Mouse (Mus musculus) embryonic facial prominence, embryonic 15.5 days (tissue): Measurements from ENCODE around the gene Nfatc2. TPM values are rescaled to one million over a fixed set of nuclear protein-coding genes. Genes with fewer than 3 reads are reported as not detected.

Source experiments
- ATAC-seq: fragments of 200-750 bp; cut with Nextera tagmentation; 2 replicates; pipeline ENCODE4 v1.8.0; 2017; ENCODE audit warnings: low read depth, moderate TSS enrichment; ENCODE audit not compliant: insufficient number of reproducible peaks, low FRiP score, low TSS enrichment
- H3K27ac ChIP-seq: fragments of 300-500 bp; sonication (generic); replicated peaks from 2 replicates; pipeline ENCODE4 v1.5.1; 2015; ENCODE audit warnings: mild to moderate bottlenecking, inconsistent platforms
- H3K27me3 ChIP-seq: fragments of 300-500 bp; sonication (generic); 2 replicates; pipeline ENCODE4 v1.6.1; 2015; ENCODE audit warnings: inconsistent platforms
- H3K36me3 ChIP-seq: fragments of 300-500 bp; sonication (generic); 2 replicates; pipeline ENCODE4 v1.6.1; 2015; ENCODE audit warnings: mild to moderate bottlenecking, inconsistent platforms
- H3K4me1 ChIP-seq: fragments of 300-500 bp; sonication (generic); 2 replicates; pipeline ENCODE4 v1.6.1; 2015; ENCODE audit warnings: inconsistent platforms
- H3K4me2 ChIP-seq: fragments of 300-500 bp; sonication (generic); replicated peaks from 2 replicates; pipeline ENCODE4 v1.6.1; 2015; ENCODE audit warnings: mild to moderate bottlenecking, inconsistent platforms
- H3K4me3 ChIP-seq: fragments of 300-500 bp; sonication (generic); replicated peaks from 2 replicates; pipeline ENCODE4 v1.5.1; 2015; ENCODE audit warnings: mild to moderate bottlenecking, inconsistent platforms
- H3K9ac ChIP-seq: fragments of 300-500 bp; sonication (generic); 2 replicates; pipeline ENCODE4 v1.6.1; 2015; ENCODE audit warnings: inconsistent platforms
- H3K9me3 ChIP-seq: fragments of 300-500 bp; sonication (generic); replicated peaks from 2 replicates; pipeline ENCODE4 v1.6.1; 2016; ENCODE audit warnings: inconsistent platforms
- WGBS: fragments of 180-500 bp; shearing (Covaris S2); methylation state at CpG from one replicate; pipeline ENCODE4 v1.1.7; 2015; 5-methylcytosine and 5-hydroxymethylcytosine counted together
- polyA plus RNA-seq: library from polyadenylated mRNA; unstranded; fragments of >200 nt; fragmentation: Nextera tagmentation; extraction: Ambion mirVana; gene quantifications from 2 replicates; pipeline ENCODE4 v1.2.1, GENCODE M21; 2015

Nfatc2 gene
- polyA plus RNA-seq, 1 experiment from 2014 or later, result 5.8 TPM

DNA sequence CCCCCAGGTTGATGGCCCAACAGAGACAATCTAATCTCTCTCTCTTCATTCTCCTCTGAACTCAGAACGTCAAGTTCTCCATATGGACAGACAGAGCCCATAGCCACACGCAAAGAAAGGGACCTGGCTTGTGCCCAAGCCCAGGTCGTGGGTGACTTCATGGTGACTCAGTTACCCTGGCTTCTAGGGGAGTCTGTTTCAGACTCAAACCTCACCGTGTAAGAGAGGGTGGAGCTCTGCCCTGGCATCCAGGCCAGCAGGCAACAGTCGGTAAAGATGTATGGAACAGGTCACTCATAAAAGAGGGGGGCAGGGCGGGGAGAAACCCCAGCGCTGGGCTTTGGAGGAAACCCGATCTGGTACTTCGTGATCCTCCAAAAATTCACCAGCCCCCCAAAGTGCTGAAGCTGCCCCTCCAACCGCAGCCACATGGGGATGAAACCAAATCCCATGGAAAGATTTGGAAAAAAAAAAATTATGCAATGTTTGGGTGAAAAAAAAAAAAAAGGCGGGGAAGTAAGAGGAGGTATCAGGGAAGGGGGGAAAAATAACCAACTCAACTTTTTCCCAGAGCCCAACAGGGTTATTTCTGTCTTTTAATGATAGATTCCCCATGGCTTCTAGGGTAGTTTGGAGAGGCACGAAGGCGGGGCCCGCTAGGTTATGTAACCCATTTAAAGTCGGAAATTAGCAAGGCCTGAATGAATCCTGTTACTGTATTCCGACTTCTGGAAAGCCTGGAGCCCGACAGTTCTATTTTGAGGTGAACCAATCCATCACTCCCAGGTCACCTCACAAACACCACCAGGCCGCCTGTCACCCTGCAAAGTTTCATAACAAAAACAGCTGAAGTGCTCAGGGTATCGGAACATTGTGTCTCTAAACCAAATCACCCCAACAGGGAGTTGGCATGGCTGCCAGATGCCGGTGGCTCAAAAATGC, 26.6 kb upstream of the Nfatc2 start:
- no peaks in the 10 kb centered on the region for H3K27me3 ChIP-seq
- H3K27ac ChIP-seq, result peak overlapping the region; percentile 65
- no peak overlapping the region for H3K4me2 ChIP-seq
- H3K9me3 ChIP-seq, result no peaks in the 10 kb centered on the region
- no peak for ATAC-seq
- WGBS, result 39% methylated on average over 20 of the region's 20 CpGs
- H3K4me1 ChIP-seq, result peaks cover 33% of the 10 kb centered on the region
- no peak overlapping the region for H3K9ac ChIP-seq
- H3K36me3 ChIP-seq, result 0 out of 2 replicates have a peak, but pooled peaks cover 6% of the 10 kb centered on the region
- no peak overlapping the region for H3K4me3 ChIP-seq

DNA sequence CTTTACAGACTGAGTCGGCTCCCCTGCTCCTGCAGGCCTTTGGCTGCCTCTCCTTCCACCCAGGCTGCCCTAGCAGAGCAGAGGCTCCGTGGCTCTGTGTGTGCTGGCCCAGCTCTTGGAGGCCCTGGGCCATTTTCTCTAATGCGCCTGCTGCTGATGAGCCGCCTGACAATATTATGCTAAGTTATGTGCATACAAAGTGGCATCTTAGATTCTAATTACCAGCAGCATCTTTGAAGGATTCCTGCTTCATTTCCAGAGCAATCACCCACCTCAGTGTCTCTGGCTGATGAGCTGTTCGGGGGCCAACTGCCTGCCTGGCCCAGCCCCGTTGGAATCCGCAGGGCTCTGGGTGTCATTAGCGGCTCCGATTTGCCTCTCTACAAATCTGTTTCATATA, 24.9 kb upstream of the Nfatc2 start:
- peaks cover 33% of the 10 kb centered on the region for H3K4me1 ChIP-seq
- H3K27ac ChIP-seq, result peak overlapping the region; percentile 69; the same call in 1 of the 2 replicates
- no peaks in the 10 kb centered on the region for H3K9me3 ChIP-seq
- no peaks in the 10 kb centered on the region for H3K36me3 ChIP-seq
- 30% methylated on average over 9 of the region's 9 CpGs for WGBS
- no peaks in the 10 kb centered on the region for H3K27me3 ChIP-seq
- ATAC-seq, result no peak
- no peak overlapping the region for H3K9ac ChIP-seq
- no peak overlapping the region for H3K4me3 ChIP-seq
- H3K4me2 ChIP-seq, result no peak overlapping the region

DNA sequence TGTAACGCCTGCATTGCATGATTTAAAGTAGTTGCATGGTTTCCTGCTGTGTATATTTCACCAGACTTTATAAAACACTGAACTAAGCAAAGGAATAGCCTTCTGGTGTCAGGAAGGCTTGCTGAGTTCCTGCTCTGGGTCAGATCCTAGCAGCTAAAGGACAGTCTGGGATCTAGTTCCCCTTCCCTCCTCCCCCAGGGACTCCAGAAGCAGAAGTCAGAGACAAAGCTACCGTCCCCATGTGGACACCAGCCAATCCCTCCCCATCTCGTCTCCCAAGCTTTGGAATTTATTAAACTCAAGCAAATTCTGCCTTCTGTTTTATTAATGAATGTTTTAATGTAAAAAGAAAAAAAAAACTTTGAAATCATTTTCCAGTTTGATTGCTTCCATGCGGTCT, 23.6 kb upstream of the Nfatc2 start:
- Histone ChIP-seq H3K9ac (no peak overlapping the region), H3K36me3 (no peaks in the 10 kb centered on the region), H3K27me3 (no peaks in the 10 kb centered on the region), H3K4me1 (peaks cover 33% of the 10 kb centered on the region), H3K27ac (no peak overlapping the region), H3K4me2 (no peak overlapping the region), H3K4me3 (no peak overlapping the region), H3K9me3 (no peaks in the 10 kb centered on the region)
- WGBS, result 57% methylated on average over 4 of the region's 4 CpGs
- ATAC-seq, result no peak

DNA sequence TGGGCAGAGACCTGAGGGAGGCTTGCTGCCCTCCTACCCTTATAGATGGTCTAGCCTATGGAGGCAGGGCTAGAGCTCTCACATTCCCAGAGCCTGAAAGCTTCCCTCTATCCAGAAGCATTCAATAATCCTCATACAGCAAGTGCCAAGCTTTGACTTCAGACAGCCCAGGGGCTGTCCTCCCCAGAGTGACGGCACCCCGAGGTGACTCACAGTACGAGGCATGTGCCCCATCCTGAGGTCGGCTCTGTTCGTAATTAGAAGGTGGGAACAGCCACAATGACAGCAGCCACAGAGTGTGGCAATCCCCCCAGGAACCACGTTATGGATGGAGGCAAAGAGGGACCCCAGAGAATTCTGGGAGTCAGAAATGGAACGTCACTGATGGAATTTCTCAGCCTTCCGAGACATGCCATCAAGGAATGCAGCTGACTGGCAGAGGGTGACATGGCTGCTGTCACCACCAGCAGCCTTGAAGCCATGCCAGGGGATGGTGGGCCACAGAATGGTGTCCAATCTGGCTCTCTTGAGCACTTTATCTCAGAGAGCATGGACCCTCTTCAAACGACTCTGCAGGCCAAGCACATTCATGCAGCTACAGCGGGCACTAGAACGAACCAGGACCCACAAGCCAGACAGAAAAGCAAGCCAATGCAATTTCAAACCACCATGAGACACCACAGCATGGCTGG, 19.8 kb upstream of the Nfatc2 start:
- H3K4me1 ChIP-seq, result peaks cover 34% of the 10 kb centered on the region
- H3K9me3 ChIP-seq, result no peaks in the 10 kb centered on the region
- H3K9ac ChIP-seq, result no peak overlapping the region
- no peak overlapping the region for H3K27ac ChIP-seq
- no peak for ATAC-seq
- no peak overlapping the region for H3K4me2 ChIP-seq
- H3K36me3 ChIP-seq, result no peaks in the 10 kb centered on the region
- WGBS, result 58% methylated on average over 11 of the region's 11 CpGs
- no peak overlapping the region for H3K4me3 ChIP-seq
- no peaks in the 10 kb centered on the region for H3K27me3 ChIP-seq

DNA sequence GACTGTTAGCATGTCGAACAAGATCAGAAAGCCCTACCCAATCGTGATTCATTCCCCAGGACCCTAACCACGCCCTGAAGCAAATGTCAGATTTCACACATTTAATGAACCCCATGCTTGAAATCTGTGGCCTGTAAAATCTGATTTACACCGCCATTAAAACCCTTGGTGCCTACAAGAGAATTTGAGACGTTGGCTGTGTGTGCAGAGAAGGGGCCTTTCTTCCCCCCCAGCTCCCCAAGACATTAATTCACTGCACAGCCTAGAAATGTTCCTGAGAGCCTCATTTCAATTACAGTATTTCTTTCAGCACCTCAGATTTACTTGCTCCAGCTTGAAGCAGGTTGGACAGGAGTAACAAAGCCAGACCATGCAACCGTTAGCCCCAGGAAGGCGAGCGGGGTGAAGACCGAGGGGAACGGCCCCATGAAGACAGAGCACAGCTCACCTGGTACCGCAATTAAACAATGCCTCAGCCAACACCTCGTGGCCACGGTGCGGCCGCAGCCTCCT, 16.8 kb upstream of the Nfatc2 start:
- H3K4me1 ChIP-seq, result peaks cover 43% of the 10 kb centered on the region
- no peak overlapping the region for H3K4me2 ChIP-seq
- H3K9ac ChIP-seq, result no peak overlapping the region
- no peaks in the 10 kb centered on the region for H3K9me3 ChIP-seq
- H3K36me3 ChIP-seq, result no peaks in the 10 kb centered on the region
- ATAC-seq, result no peak
- H3K27me3 ChIP-seq, result no peaks in the 10 kb centered on the region
- H3K27ac ChIP-seq, result no peak overlapping the region
- H3K4me3 ChIP-seq, result no peak overlapping the region
- 55% methylated on average over 15 of the region's 15 CpGs for WGBS

DNA sequence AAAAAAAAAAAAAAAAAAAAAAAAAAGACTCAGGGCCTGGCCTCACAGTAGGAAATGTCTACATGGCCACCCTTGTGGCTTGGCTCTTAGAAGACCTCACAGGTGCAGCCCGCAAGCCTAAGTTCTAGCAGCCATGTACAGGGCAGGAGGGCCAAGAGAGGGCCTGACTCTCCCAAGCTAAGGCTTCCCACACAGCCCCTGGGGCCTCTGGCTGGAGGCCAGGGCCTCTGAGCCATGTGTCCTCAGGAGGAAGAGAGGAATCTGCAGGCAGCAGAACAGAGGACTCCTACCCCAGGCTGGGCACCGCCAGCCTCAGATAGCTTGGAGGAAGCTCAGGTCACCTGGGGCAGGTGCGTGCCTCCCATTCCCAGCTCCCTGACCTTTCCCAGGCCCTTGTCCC, 13.7 kb upstream of the Nfatc2 start:
- Histone ChIP-seq H3K4me2 (no peak overlapping the region), H3K27ac (0 out of 2 replicates have a peak overlapping the region, but pooled peaks have one; percentile 12), H3K9ac (no peak overlapping the region), H3K4me3 (no peak overlapping the region), H3K27me3 (no peaks in the 10 kb centered on the region), H3K9me3 (no peaks in the 10 kb centered on the region), H3K4me1 (peaks cover 54% of the 10 kb centered on the region), H3K36me3 (no peaks in the 10 kb centered on the region)
- ATAC-seq, result no peak
- WGBS, result 71% methylated on average over 3 of the region's 3 CpGs

DNA sequence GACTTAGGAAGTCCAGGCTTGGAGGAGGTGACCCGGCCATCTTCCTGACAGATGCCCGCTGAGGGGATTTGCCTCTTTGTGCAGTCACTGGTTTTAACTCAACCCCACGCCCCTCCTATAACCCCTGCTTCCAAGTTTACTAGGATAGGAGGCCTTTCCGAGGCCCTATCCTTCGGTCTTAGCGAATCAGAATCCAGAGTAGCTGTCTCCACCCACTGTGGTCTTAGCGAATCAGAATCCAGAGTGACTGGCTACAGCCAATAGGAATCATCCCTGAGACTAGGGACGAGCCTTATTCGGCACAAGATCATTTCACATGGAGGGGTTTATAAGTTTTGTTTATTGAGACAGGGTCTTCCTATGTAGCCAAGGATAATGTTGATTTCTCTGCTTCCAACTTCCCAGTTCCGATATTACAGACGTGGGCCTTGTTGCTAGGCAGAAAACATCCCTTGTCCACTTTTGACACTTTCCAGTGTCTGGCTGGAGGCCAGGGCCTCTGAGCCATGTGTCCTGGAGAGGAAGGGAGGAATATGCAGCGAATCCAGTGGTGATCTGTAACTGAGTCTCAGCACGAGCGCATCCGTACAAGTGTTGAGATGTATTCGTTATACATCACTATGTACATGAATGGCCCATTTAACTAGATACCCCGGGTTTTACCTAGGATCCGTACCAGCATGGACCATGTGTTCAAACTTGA, 12.9 kb upstream of the Nfatc2 start:
- peaks cover 55% of the 10 kb centered on the region for H3K4me1 ChIP-seq
- H3K9ac ChIP-seq, result no peak overlapping the region
- WGBS, result 77% methylated on average over 18 of the region's 18 CpGs
- no peak overlapping the region for H3K4me3 ChIP-seq
- H3K4me2 ChIP-seq, result no peak overlapping the region
- no peaks in the 10 kb centered on the region for H3K36me3 ChIP-seq
- no peaks in the 10 kb centered on the region for H3K27me3 ChIP-seq
- no peak for ATAC-seq
- peak overlapping the region; percentile 75 for H3K27ac ChIP-seq
- H3K9me3 ChIP-seq, result no peaks in the 10 kb centered on the region

DNA sequence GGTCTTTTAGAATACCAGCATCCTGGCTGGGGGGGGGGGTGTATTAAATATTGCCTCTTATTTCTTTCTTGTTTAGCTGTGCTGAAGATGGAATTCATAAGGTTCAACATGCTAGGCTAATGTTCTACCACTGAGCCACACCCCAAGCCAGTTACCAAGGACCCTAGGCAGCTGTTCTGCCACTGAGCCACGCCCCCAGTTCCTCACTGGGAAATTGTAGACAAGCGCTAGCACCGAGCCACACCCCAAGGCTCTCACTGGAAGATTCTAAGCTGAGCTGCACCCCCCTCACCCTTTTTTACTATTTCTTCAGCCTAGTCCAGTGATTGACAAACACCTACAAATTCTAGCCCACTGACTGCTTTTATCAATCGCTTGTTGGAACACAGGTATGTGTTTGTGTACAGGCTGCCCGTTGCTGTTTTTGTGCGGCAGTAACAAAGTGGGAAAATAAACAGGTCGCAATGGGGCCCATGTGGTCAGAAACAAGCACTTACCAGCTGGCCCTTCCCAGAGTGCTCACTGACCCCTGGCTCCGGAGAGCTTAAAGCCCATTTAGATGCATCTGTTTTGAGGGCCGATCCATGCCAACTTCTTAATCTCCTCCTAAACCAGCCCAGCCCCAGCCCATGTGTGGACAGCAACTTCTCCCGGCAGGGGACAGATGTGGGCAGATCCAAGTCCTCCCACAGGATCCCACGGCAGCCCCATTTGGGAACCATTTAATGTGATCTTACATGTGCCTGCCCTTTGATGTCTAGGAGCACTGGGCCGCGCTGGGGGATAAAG, 11.8 kb upstream of the Nfatc2 start:
- Histone ChIP-seq H3K9me3 (no peaks in the 10 kb centered on the region), H3K36me3 (no peaks in the 10 kb centered on the region), H3K9ac (no peak overlapping the region), H3K4me1 (peaks cover 58% of the 10 kb centered on the region), H3K27me3 (no peaks in the 10 kb centered on the region), H3K4me3 (no peak overlapping the region), H3K4me2 (no peak overlapping the region), H3K27ac (peak overlapping the region; percentile 75)
- WGBS, result 40% methylated on average over 13 of the region's 13 CpGs
- ATAC-seq, result peak; percentile 36; the same call in 1 of the 2 replicates

DNA sequence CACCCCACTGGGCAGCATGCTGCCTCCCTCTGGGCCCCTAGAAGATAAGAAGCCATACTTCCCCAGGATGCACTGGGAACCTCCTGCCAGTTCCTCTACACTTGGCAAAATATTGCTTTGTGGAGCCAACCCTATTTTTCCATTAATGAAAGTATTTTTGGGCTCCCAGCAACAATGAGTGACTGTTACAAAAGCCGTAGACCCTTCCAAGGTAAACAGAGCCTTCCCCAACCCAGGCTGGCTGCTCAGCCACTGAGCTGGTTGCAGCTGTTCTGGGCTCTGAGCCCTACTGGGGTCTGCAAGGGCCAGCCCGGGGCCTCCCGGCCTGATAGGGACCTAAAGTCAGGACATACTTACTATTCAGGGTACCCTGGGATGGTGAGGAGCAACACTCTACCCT, 9.5 kb upstream of the Nfatc2 start:
- Histone ChIP-seq H3K4me3 (no peak overlapping the region), H3K4me2 (no peak overlapping the region), H3K9me3 (no peaks in the 10 kb centered on the region), H3K9ac (no peak overlapping the region), H3K4me1 (peaks cover 51% of the 10 kb centered on the region), H3K27ac (no peak overlapping the region), H3K27me3 (no peaks in the 10 kb centered on the region), H3K36me3 (no peaks in the 10 kb centered on the region)
- WGBS, result 75% methylated on average over 3 of the region's 3 CpGs
- ATAC-seq, result no peak

DNA sequence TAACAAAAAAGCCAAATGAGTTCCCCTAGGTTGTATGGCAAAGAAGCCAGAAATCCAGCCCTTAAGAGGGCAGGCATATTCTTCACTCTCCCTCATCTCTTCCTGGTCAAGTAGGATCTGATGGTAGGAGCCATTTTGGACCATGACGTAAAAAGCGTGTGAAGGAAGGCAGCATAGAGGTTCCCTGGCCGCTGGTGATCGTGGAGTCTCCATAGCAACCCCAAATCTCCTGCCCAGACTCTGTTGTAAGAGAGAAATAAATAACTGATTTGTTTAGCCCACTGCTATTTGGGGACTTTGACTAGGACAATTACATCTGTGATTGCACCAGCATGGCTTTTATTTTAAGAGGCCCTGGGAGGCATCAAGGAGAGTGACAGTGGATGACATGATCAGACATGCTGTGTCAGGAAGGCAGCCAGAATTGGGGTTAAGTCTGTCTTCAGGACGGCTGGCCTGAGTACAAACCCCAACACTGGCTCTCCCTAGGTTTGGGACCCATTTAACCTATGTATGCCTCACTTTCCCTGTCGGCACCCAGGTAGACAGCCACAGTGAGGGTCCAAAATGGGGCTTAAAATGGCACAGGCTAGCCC, 8.3 kb upstream of the Nfatc2 start:
- no peaks in the 10 kb centered on the region for H3K9me3 ChIP-seq
- no peaks in the 10 kb centered on the region for H3K27me3 ChIP-seq
- no peak overlapping the region for H3K27ac ChIP-seq
- no peak overlapping the region for H3K4me2 ChIP-seq
- ATAC-seq, result no peak
- no peaks in the 10 kb centered on the region for H3K36me3 ChIP-seq
- 71% methylated on average over 6 of the region's 6 CpGs for WGBS
- H3K4me3 ChIP-seq, result no peak overlapping the region
- no peak overlapping the region for H3K9ac ChIP-seq
- peaks cover 48% of the 10 kb centered on the region for H3K4me1 ChIP-seq
